Mouse (Mus musculus) CD4-positive, CD25-positive, alpha-beta regulatory T cell, adult 4 months (primary cell): ENCODE results near the gene Ypel2. TPM values are rescaled to one million over a fixed set of nuclear protein-coding genes. Genes with fewer than 3 reads are reported as not detected.
"Not testable (repeated sequence)": the region's sequence is repeated elsewhere in the genome, so short reads cannot be mapped to it uniquely, and the experiment has no call there.

Source experiments
- ATAC-seq: one replicate; pipeline ENCODE4 v1.8.0; 2017
- polyA plus RNA-seq, 2 experiments: library from polyadenylated mRNA; unstranded; fragments of 100-300 nt; shearing (Covaris generic); gene quantifications; one replicate each; pipeline ENCODE4 v1.2.1; 2017

Ypel2 gene
- 10 to 100 TPM in 1 of 2 experiments, 1 to 10 TPM in 1; 7.4 to 11.2 TPM for polyA plus RNA-seq

GRCm38 (mm10) chr11:86993041-86994037 is at the start of gene Ypel2:
Ypel2 (minus strand) TSS chr11:86993707.
- peak; percentile 88 for ATAC-seq

GRCm38 (mm10) chr11:87043052-87043451 is 49.5 kb upstream of the Ypel2 start:
- no peak for ATAC-seq

GRCm38 (mm10) chr11:87039307-87039963 is 45.9 kb upstream of the Ypel2 start:
- ATAC-seq = no peak

- no peak for ATAC-seq
These were observed 42.7 kb upstream of the Ypel2 start for GRCm38 (mm10) chr11:87036180-87036579.

- ATAC-seq = no peak
These were observed 34.7 kb upstream of the Ypel2 start for GRCm38 (mm10) chr11:87028212-87028611.

- no peak for ATAC-seq
These were observed 32.8 kb upstream of the Ypel2 start for GRCm38 (mm10) chr11:87026096-87026875.

- ATAC-seq = no peak
These were observed 31.8 kb upstream of the Ypel2 start for GRCm38 (mm10) chr11:87025351-87025750.

GRCm38 (mm10) chr11:87023240-87023639 is 29.7 kb upstream of the Ypel2 start:
- not testable (repeated sequence) for ATAC-seq

- ATAC-seq = no peak
These were observed 29.3 kb upstream of the Ypel2 start for GRCm38 (mm10) chr11:87022765-87023164.

- no peak for ATAC-seq
These were observed 28.0 kb upstream of the Ypel2 start for GRCm38 (mm10) chr11:87021551-87021950.

GRCm38 (mm10) chr11:87020449-87020848 is 26.9 kb upstream of the Ypel2 start:
- no peak for ATAC-seq

GRCm38 (mm10) chr11:87019431-87019830 is 25.9 kb upstream of the Ypel2 start:
- no peak for ATAC-seq

GRCm38 (mm10) chr11:87018081-87018480 is 24.6 kb upstream of the Ypel2 start:
- no peak for ATAC-seq

GRCm38 (mm10) chr11:87015691-87016090 is 22.2 kb upstream of the Ypel2 start:
- ATAC-seq = no peak

GRCm38 (mm10) chr11:87010476-87010875 is 17.0 kb upstream of the Ypel2 start:
- ATAC-seq = peak; percentile 53

GRCm38 (mm10) chr11:87007371-87007770 is 13.9 kb upstream of the Ypel2 start:
- no peak for ATAC-seq

GRCm38 (mm10) chr11:87004960-87005755 is 11.7 kb upstream of the Ypel2 start:
- no peak for ATAC-seq

- ATAC-seq = no peak
These were observed 8.7 kb upstream of the Ypel2 start for GRCm38 (mm10) chr11:87002078-87002829.

GRCm38 (mm10) chr11:87001217-87001616 is 7.7 kb upstream of the Ypel2 start:
- no peak for ATAC-seq

GRCm38 (mm10) chr11:86996266-86996665 is 2.8 kb upstream of the Ypel2 start:
- no peak for ATAC-seq

- peak; percentile 53 for ATAC-seq
These were observed 2.2 kb upstream of the Ypel2 start for GRCm38 (mm10) chr11:86995625-86996221.
